Mouse (Mus musculus) midbrain, postnatal 0 days (tissue): ENCODE measurements around the gene Tfcp2. TPM values are rescaled to one million over a fixed set of nuclear protein-coding genes. Genes with fewer than 3 reads are reported as not detected.

Source experiments
- ATAC-seq: fragments of 200-750 bp; cut with Nextera tagmentation; 2 replicates; pipeline ENCODE4 v1.8.0; 2017; ENCODE audit warnings: moderate number of reproducible peaks, mild to moderate bottlenecking, moderate TSS enrichment, moderate library complexity; ENCODE audit not compliant: low FRiP score
- DNase-seq: peaks from one replicate; pipeline ENCODE4 v3.0.0-alpha.2; 2015; ENCODE audit warnings: low spot score
- H3K27ac ChIP-seq: fragments of 300-500 bp; sonication (generic); 2 replicates; pipeline ENCODE4 v1.5.1; 2014; ENCODE audit warnings: low read depth, mild to moderate bottlenecking, low read length, mixed read lengths
- H3K27me3 ChIP-seq: fragments of 300-500 bp; sonication (generic); 2 replicates; pipeline ENCODE4 v1.6.1; 2014; ENCODE audit warnings: low read length, control low read depth, mixed read lengths; ENCODE audit not compliant: insufficient read depth
- H3K36me3 ChIP-seq: fragments of 300-500 bp; sonication (generic); 2 replicates; pipeline ENCODE4 v1.6.1; 2014; ENCODE audit warnings: low read length, control low read depth, mixed read lengths; ENCODE audit not compliant: insufficient read depth
- H3K4me1 ChIP-seq: fragments of 300-500 bp; sonication (generic); 2 replicates; pipeline ENCODE4 v1.6.1; 2014; ENCODE audit warnings: mild to moderate bottlenecking, control low read depth, antibody characterized with exemption, low read length, mixed read lengths; ENCODE audit not compliant: insufficient read depth
- H3K4me2 ChIP-seq: fragments of 300-500 bp; sonication (generic); 2 replicates; pipeline ENCODE4 v1.6.1; 2014; ENCODE audit warnings: low read depth, mild to moderate bottlenecking, low read length, mixed read lengths; ENCODE audit not compliant: poor library complexity, severe bottlenecking
- H3K4me3 ChIP-seq: fragments of 300-500 bp; sonication (generic); 2 replicates; pipeline ENCODE4 v1.5.1; 2014; ENCODE audit warnings: low read depth, mild to moderate bottlenecking, low read length, moderate library complexity
- H3K9ac ChIP-seq: fragments of 300-500 bp; sonication (generic); replicated peaks from 2 replicates; pipeline ENCODE4 v1.6.1; 2014; ENCODE audit warnings: mild to moderate bottlenecking, low read length, moderate library complexity, mixed read lengths; ENCODE audit not compliant: poor library complexity, severe bottlenecking
- H3K9me3 ChIP-seq: fragments of 300-500 bp; sonication (generic); 2 replicates; pipeline ENCODE4 v1.6.1; 2016; ENCODE audit warnings: low read length, control low read depth
- CTCF ChIP-seq: IDR thresholded peaks from 2 replicates; pipeline ENCODE4 v1.5.1; 2016; ENCODE audit warnings: antibody characterized with exemption, mild to moderate bottlenecking
- WGBS: fragments of 180-500 bp; shearing (Covaris S2); extraction: QIAGEN DNeasy Blood & Tissue Kit; methylation state at CpG from one replicate; pipeline ENCODE4 v1.1.7; 2014; 5-methylcytosine and 5-hydroxymethylcytosine counted together
- polyA plus RNA-seq: library from polyadenylated mRNA; unstranded; fragments of >200 nt; fragmentation: Nextera tagmentation; extraction: Ambion mirVana; gene quantifications from 2 replicates; pipeline ENCODE4 v1.2.1, GENCODE M21; 2015
- total RNA-seq: library from RNA; depleted of rRNA; stranded (reverse); fragments of >200 nt; gene quantifications from 2 replicates; pipeline ENCODE4 v1.2.3, GENCODE M21; 2014

The Tfcp2 gene
- total and polyA plus RNA-seq, 2 experiments from 2014 or later: 30.4 to 36.7 TPM

- H3K27me3 ChIP-seq: no peaks in the 10 kb centered on the region
- TF ChIP-seq CTCF: no peak
- no peak overlapping the region for H3K27ac ChIP-seq
- ATAC-seq: no peak
- no peaks in the 10 kb centered on the region for H3K4me1 ChIP-seq
- 90% methylated on average over 10 of the region's 10 CpGs for WGBS
- H3K9ac ChIP-seq: no peak overlapping the region
- H3K4me3 ChIP-seq: no peak overlapping the region
- H3K9me3 ChIP-seq: no peaks in the 10 kb centered on the region
- no peak for DNase-seq
- H3K36me3 ChIP-seq: peaks cover 55% of the 10 kb centered on the region
- no peak overlapping the region for H3K4me2 ChIP-seq
Measured at GRCm38 (mm10) chr15:100580108-100580507, 28.3 kb upstream of the Tfcp2 start.

GRCm38 (mm10) chr15:100577972-100578371 lies 26.2 kb upstream of the Tfcp2 start:
- no peak for ATAC-seq
- no peak overlapping the region for H3K4me3 ChIP-seq
- H3K9me3 ChIP-seq: no peaks in the 10 kb centered on the region
- H3K36me3 ChIP-seq: peaks cover 49% of the 10 kb centered on the region
- no peaks in the 10 kb centered on the region for H3K4me1 ChIP-seq
- H3K27me3 ChIP-seq: no peaks in the 10 kb centered on the region
- H3K4me2 ChIP-seq: no peak overlapping the region
- no peak for DNase-seq
- H3K27ac ChIP-seq: no peak overlapping the region
- H3K9ac ChIP-seq: no peak overlapping the region
- no peak for TF ChIP-seq CTCF
- WGBS: 89% methylated on average over 16 of the region's 16 CpGs

- no peak overlapping the region for H3K4me2 ChIP-seq
- H3K27me3 ChIP-seq: no peaks in the 10 kb centered on the region
- H3K9me3 ChIP-seq: no peaks in the 10 kb centered on the region
- 86% methylated on average over 6 of the region's 6 CpGs for WGBS
- no peak for TF ChIP-seq CTCF
- no peak for ATAC-seq
- no peaks in the 10 kb centered on the region for H3K4me1 ChIP-seq
- peaks cover 43% of the 10 kb centered on the region for H3K36me3 ChIP-seq
- H3K4me3 ChIP-seq: no peak overlapping the region
- no peak overlapping the region for H3K27ac ChIP-seq
- DNase-seq: no peak
- no peak overlapping the region for H3K9ac ChIP-seq
Measured at GRCm38 (mm10) chr15:100576810-100577209, 25.0 kb upstream of the Tfcp2 start.

- ATAC-seq (no peak), DNase-seq (no peak)
- no peaks in the 10 kb centered on the region for H3K27me3 ChIP-seq
- H3K9me3 ChIP-seq: no peaks in the 10 kb centered on the region
- no peaks in the 10 kb centered on the region for H3K4me1 ChIP-seq
- no peak overlapping the region for H3K4me3 ChIP-seq
- no peak for TF ChIP-seq CTCF
- no peak overlapping the region for H3K9ac ChIP-seq
- WGBS: 87% methylated on average over 6 of the region's 6 CpGs
- no peak overlapping the region for H3K27ac ChIP-seq
- H3K36me3 ChIP-seq: peaks cover 43% of the 10 kb centered on the region
- no peak overlapping the region for H3K4me2 ChIP-seq
Measured at GRCm38 (mm10) chr15:100576392-100576791, 24.6 kb upstream of the Tfcp2 start.

GRCm38 (mm10) chr15:100575366-100575765 lies 23.6 kb upstream of the Tfcp2 start:
- H3K9ac ChIP-seq: no peak overlapping the region
- no peak overlapping the region for H3K4me2 ChIP-seq
- H3K9me3 ChIP-seq: no peaks in the 10 kb centered on the region
- no peaks in the 10 kb centered on the region for H3K4me1 ChIP-seq
- TF ChIP-seq CTCF: no peak
- no peak overlapping the region for H3K4me3 ChIP-seq
- H3K27me3 ChIP-seq: no peaks in the 10 kb centered on the region
- no peak for ATAC-seq
- no peak for DNase-seq
- WGBS: 88% methylated on average over 12 of the region's 12 CpGs
- no peak overlapping the region for H3K27ac ChIP-seq
- H3K36me3 ChIP-seq: peaks cover 34% of the 10 kb centered on the region

GRCm38 (mm10) chr15:100574378-100574777 lies 22.6 kb upstream of the Tfcp2 start:
- Histone ChIP-seq H3K4me3 (no peak overlapping the region), H3K9ac (no peak overlapping the region), H3K27ac (peak overlapping the region; percentile 38; the same call in 1 of the 2 replicates), H3K4me2 (no peak overlapping the region), H3K4me1 (no peaks in the 10 kb centered on the region), H3K27me3 (no peaks in the 10 kb centered on the region), H3K9me3 (no peaks in the 10 kb centered on the region), H3K36me3 (peaks cover 27% of the 10 kb centered on the region)
- TF ChIP-seq CTCF: no peak
- peak; percentile 28 for DNase-seq
- 69% methylated on average over 2 of the region's 2 CpGs for WGBS
- no peak for ATAC-seq
